Mouse (Mus musculus): ENCODE results near the gene Tectb. TPM values are rescaled to one million over a fixed set of nuclear protein-coding genes. Genes with fewer than 3 reads are reported as not detected.
"Not testable (repeated sequence)": the region's sequence is repeated elsewhere in the genome, so short reads cannot be mapped to it uniquely, and the experiment has no call there.

Gene Tectb
- polyA plus RNA-seq, 1 experiment = not detected

- Histone ChIP-seq H3K4me1 (ENCODE audit: control insufficient read depth, insufficient read depth, insufficient read length) (peaks cover 8% of the 10 kb centered on the region; the same call in 1 of the 2 replicates), H3K27ac (ENCODE audit: insufficient read depth, low read length) (no peak overlapping the region), H3K4me3 (ENCODE audit: extremely low read depth, insufficient read depth, insufficient read length) (no peak overlapping the region), H3K27me3 (ENCODE audit: control insufficient read depth, insufficient read depth, low read length) (no peaks in the 10 kb centered on the region), H3K36me3 (ENCODE audit: control insufficient read depth, insufficient read depth, low read length) (no peaks in the 10 kb centered on the region)
- no peak for DNase-seq (ENCODE audit: low read depth in 1 of 2, low spot score in 2 of 2)
- WGBS = 86% methylated on average over 6 of the region's 6 CpGs
- TF ChIP-seq CTCF (IDR thresholded peaks at IDR 0.05; ENCODE audit: extremely low read depth, insufficient read depth, insufficient read length, insufficient replicate concordance) (no peak), POLR2A (IDR thresholded peaks at IDR 0.05; ENCODE audit: low read depth, low read length) (no peak)
Observed at GRCm38 (mm10) chr19:55149646-55150045, 30.9 kb upstream of the Tectb start.

- not testable (repeated sequence) for H3K36me3 ChIP-seq (ENCODE audit: control insufficient read depth, insufficient read depth, low read length); H3K4me3 ChIP-seq (ENCODE audit: extremely low read depth, insufficient read depth, insufficient read length); H3K4me1 ChIP-seq (ENCODE audit: control insufficient read depth, insufficient read depth, insufficient read length); H3K27ac ChIP-seq (ENCODE audit: insufficient read depth, low read length); H3K27me3 ChIP-seq (ENCODE audit: control insufficient read depth, insufficient read depth, low read length); DNase-seq (ENCODE audit: low read depth in 1 of 2, low spot score in 2 of 2)
- WGBS = 82% methylated on average over 6 of the region's 6 CpGs
Observed at GRCm38 (mm10) chr19:55152274-55152673, 28.3 kb upstream of the Tectb start.

- whole genome bisulfite sequencing = 90% methylated on average over 6 of the region's 6 CpGs
- Histone ChIP-seq H3K4me1 (ENCODE audit: control insufficient read depth, insufficient read depth, insufficient read length) (no peaks in the 10 kb centered on the region), H3K4me3 (ENCODE audit: extremely low read depth, insufficient read depth, insufficient read length) (no peak overlapping the region), H3K27me3 (ENCODE audit: control insufficient read depth, insufficient read depth, low read length) (no peaks in the 10 kb centered on the region), H3K36me3 (ENCODE audit: control insufficient read depth, insufficient read depth, low read length) (no peaks in the 10 kb centered on the region), H3K27ac (ENCODE audit: insufficient read depth, low read length) (no peak overlapping the region)
- no peak for TF ChIP-seq CTCF (IDR thresholded peaks at IDR 0.05; ENCODE audit: extremely low read depth, insufficient read depth, insufficient read length, insufficient replicate concordance)
- no peak for DNase-seq (ENCODE audit: low read depth in 1 of 2, low spot score in 2 of 2)
Observed at GRCm38 (mm10) chr19:55152983-55153382, 27.6 kb upstream of the Tectb start.

GRCm38 (mm10) chr19:55157029-55157428 is 23.5 kb upstream of the Tectb start:
- H3K36me3 ChIP-seq (ENCODE audit: control insufficient read depth, insufficient read depth, low read length) = no peaks in the 10 kb centered on the region
- H3K4me3 ChIP-seq (ENCODE audit: extremely low read depth, insufficient read depth, insufficient read length) = no peak overlapping the region
- WGBS = 83% methylated on average over 7 of the region's 7 CpGs
- TF ChIP-seq CTCF (IDR thresholded peaks at IDR 0.05; ENCODE audit: extremely low read depth, insufficient read depth, insufficient read length, insufficient replicate concordance) (no peak), POLR2A (IDR thresholded peaks at IDR 0.05; ENCODE audit: low read depth, low read length) (no peak)
- H3K27ac ChIP-seq (ENCODE audit: insufficient read depth, low read length) = no peak overlapping the region
- DNase-seq (ENCODE audit: low read depth in 1 of 2, low spot score in 2 of 2) = no peak
- no peaks in the 10 kb centered on the region for H3K4me1 ChIP-seq (ENCODE audit: control insufficient read depth, insufficient read depth, insufficient read length)
- H3K27me3 ChIP-seq (ENCODE audit: control insufficient read depth, insufficient read depth, low read length) = no peaks in the 10 kb centered on the region

- WGBS = 80% methylated on average over 8 of the region's 8 CpGs
Observed at GRCm38 (mm10) chr19:55158606-55159005, 21.9 kb upstream of the Tectb start.

GRCm38 (mm10) chr19:55159826-55160225 is 20.7 kb upstream of the Tectb start:
- H3K27ac ChIP-seq (ENCODE audit: insufficient read depth, low read length) = no peak overlapping the region
- 79% methylated on average over 6 of the region's 6 CpGs for WGBS
- H3K36me3 ChIP-seq (ENCODE audit: control insufficient read depth, insufficient read depth, low read length) = no peaks in the 10 kb centered on the region
- H3K4me3 ChIP-seq (ENCODE audit: extremely low read depth, insufficient read depth, insufficient read length) = no peak overlapping the region
- H3K27me3 ChIP-seq (ENCODE audit: control insufficient read depth, insufficient read depth, low read length) = no peaks in the 10 kb centered on the region
- DNase-seq (ENCODE audit: low read depth in 1 of 2, low spot score in 2 of 2) = no peak
- TF ChIP-seq CTCF (IDR thresholded peaks at IDR 0.05; ENCODE audit: extremely low read depth, insufficient read depth, insufficient read length, insufficient replicate concordance) = no peak
- TF ChIP-seq POLR2A (IDR thresholded peaks at IDR 0.05; ENCODE audit: low read depth, low read length) = no peak
- H3K4me1 ChIP-seq (ENCODE audit: control insufficient read depth, insufficient read depth, insufficient read length) = no peaks in the 10 kb centered on the region

More at GRCm38 (mm10) chr19:55158606-55159005, 21.9 kb upstream of the Tectb start:
- Histone ChIP-seq H3K4me1 (ENCODE audit: control insufficient read depth, insufficient read depth, insufficient read length) (no peaks in the 10 kb centered on the region), H3K4me3 (ENCODE audit: extremely low read depth, insufficient read depth, insufficient read length) (no peak overlapping the region), H3K27me3 (ENCODE audit: control insufficient read depth, insufficient read depth, low read length) (no peaks in the 10 kb centered on the region), H3K36me3 (ENCODE audit: control insufficient read depth, insufficient read depth, low read length) (no peaks in the 10 kb centered on the region), H3K27ac (ENCODE audit: insufficient read depth, low read length) (no peak overlapping the region)
- TF ChIP-seq POLR2A (IDR thresholded peaks at IDR 0.05; ENCODE audit: low read depth, low read length) (no peak), CTCF (IDR thresholded peaks at IDR 0.05; ENCODE audit: extremely low read depth, insufficient read depth, insufficient read length, insufficient replicate concordance) (no peak)
- no peak for DNase-seq (ENCODE audit: low read depth in 1 of 2, low spot score in 2 of 2)

- Histone ChIP-seq H3K27me3 (ENCODE audit: control insufficient read depth, insufficient read depth, low read length) (no peaks in the 10 kb centered on the region), H3K4me3 (ENCODE audit: extremely low read depth, insufficient read depth, insufficient read length) (no peak overlapping the region), H3K4me1 (ENCODE audit: control insufficient read depth, insufficient read depth, insufficient read length) (no peaks in the 10 kb centered on the region), H3K27ac (ENCODE audit: insufficient read depth, low read length) (no peak overlapping the region), H3K36me3 (ENCODE audit: control insufficient read depth, insufficient read depth, low read length) (no peaks in the 10 kb centered on the region)
- no peak for DNase-seq (ENCODE audit: low read depth in 1 of 2, low spot score in 2 of 2)
- WGBS = 90% methylated on average over 4 of the region's 4 CpGs
- no peak for TF ChIP-seq CTCF (IDR thresholded peaks at IDR 0.05; ENCODE audit: extremely low read depth, insufficient read depth, insufficient read length, insufficient replicate concordance)
- no peak for TF ChIP-seq POLR2A (IDR thresholded peaks at IDR 0.05; ENCODE audit: low read depth, low read length)
Observed at GRCm38 (mm10) chr19:55162271-55162670, 18.3 kb upstream of the Tectb start.

Data from spleen, adult 2 months (tissue).